Mouse (Mus musculus) neural tube, embryonic 15.5 days (tissue): ENCODE data around the gene Slc33a1. TPM values are rescaled to one million over a fixed set of nuclear protein-coding genes. Genes with fewer than 3 reads are reported as not detected.
A peak's percentile ranks its signal among the peaks of the same experiment; 100 is the strongest.

ENCODE experiments used
- ATAC-seq: fragments of 200-750 bp; cut with Nextera tagmentation; 2 replicates; pipeline ENCODE4 v1.8.0; 2017; ENCODE audit warnings: mild to moderate bottlenecking, moderate TSS enrichment, moderate library complexity; ENCODE audit not compliant: low FRiP score
- H3K27ac ChIP-seq: fragments of 300-500 bp; sonication (generic); replicated peaks from 2 replicates; pipeline ENCODE4 v1.5.1; 2015; ENCODE audit warnings: mild to moderate bottlenecking, inconsistent platforms
- H3K27me3 ChIP-seq: fragments of 300-500 bp; sonication (generic); replicated peaks from 2 replicates; pipeline ENCODE4 v1.6.1; 2015; ENCODE audit warnings: inconsistent platforms
- H3K36me3 ChIP-seq: fragments of 300-500 bp; sonication (generic); 2 replicates; pipeline ENCODE4 v1.6.1; 2015; ENCODE audit warnings: inconsistent platforms
- H3K4me1 ChIP-seq: fragments of 300-500 bp; sonication (generic); 2 replicates; pipeline ENCODE4 v1.6.1; 2015; ENCODE audit warnings: inconsistent platforms
- H3K4me2 ChIP-seq: fragments of 300-500 bp; sonication (generic); 2 replicates; pipeline ENCODE4 v1.6.1; 2015; ENCODE audit warnings: inconsistent platforms, mild to moderate bottlenecking, moderate library complexity
- H3K4me3 ChIP-seq: fragments of 300-500 bp; sonication (generic); replicated peaks from 2 replicates; pipeline ENCODE4 v1.5.1; 2015; ENCODE audit warnings: mild to moderate bottlenecking, inconsistent platforms
- H3K9ac ChIP-seq: fragments of 300-500 bp; sonication (generic); replicated peaks from 2 replicates; pipeline ENCODE4 v1.6.1; 2015; ENCODE audit warnings: mild to moderate bottlenecking, inconsistent platforms
- H3K9me3 ChIP-seq: fragments of 300-500 bp; sonication (generic); replicated peaks from 2 replicates; pipeline ENCODE4 v1.6.1; 2016; ENCODE audit warnings: inconsistent platforms
- WGBS: fragments of 180-500 bp; shearing (Covaris S2); methylation state at CpG from one replicate; pipeline ENCODE4 v1.1.7; 2015; ENCODE audit warnings: mixed read lengths; 5-methylcytosine and 5-hydroxymethylcytosine counted together
- polyA plus RNA-seq: library from polyadenylated mRNA; unstranded; fragments of >200 nt; fragmentation: Nextera tagmentation; extraction: Ambion mirVana; gene quantifications from 2 replicates; pipeline ENCODE4 v1.2.1, GENCODE M21; 2015

The Slc33a1 gene
- polyA plus RNA-seq, result 18.9 and 19.8 TPM in 2 replicates

DNA sequence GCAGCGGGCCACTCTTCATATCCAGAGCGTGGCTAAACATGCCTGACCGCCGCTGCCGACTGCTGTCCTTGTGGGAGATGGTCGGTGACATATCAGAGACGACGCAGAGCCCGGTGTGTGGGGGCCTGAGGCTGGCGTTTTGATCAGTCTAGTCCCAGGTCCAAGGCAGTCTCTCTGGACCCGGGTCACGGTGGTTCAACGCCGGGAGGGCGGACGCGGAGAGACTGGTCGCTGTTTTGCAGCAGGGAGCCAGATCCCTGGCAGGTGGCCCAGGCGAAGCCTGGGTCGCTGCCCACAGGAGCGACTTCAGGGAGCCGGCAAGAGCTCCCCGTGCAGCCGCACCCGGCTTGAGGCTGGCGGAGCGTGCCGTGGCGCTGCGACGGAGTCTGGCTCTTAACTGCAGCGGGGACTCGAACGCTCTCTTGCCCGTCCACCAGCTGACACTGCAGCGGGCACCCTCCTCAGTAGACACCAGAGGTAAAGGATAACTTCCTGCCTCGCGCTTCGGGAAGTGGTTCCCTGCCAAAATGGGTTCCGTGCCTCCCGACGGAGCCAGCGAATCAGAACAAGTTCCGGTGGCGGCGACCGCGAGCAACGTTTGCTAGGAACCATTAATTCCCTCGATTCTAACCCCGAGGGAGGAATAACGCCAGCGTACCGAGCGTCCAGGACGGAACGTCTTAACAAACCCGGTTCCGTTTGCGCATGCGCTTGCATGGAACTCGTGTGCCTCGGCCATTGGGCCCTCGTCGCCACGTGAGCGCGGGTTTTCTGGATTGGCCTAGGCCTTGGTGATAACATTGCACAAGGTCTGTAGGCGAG, at the start of gene Slc33a1:
TSS of gene Slc33a1 (minus strand) at position 669 of the 822 bp plus-strand sequence.
- Histone ChIP-seq H3K4me1 (peaks cover 27% of the 10 kb centered on the region), H3K9ac (peak within 1 kb of the TSS; percentile 95), H3K9me3 (no peaks in the 10 kb centered on the region), H3K27me3 (peaks cover 10% of the 10 kb centered on the region; the same call in 1 of the 2 replicates), H3K4me3 (peak within 1 kb of the TSS; percentile 83), H3K27ac (peak within 1 kb of the TSS; percentile 95), H3K4me2 (peak within 1 kb of the TSS; percentile 70), H3K36me3 (no peaks in the 10 kb centered on the region)
- WGBS, result under 1% methylated on average over 69 of the region's 69 CpGs
- ATAC-seq, result peak; percentile 99

GRCm38 (mm10) chr3:63988722-63989440, 24.3 kb upstream of the Slc33a1 start:
- no peak for ATAC-seq
- WGBS, result 91% methylated on average over 3 of the region's 3 CpGs
- no peak overlapping the region for H3K9ac ChIP-seq
- H3K9me3 ChIP-seq, result no peaks in the 10 kb centered on the region
- H3K4me1 ChIP-seq, result no peaks in the 10 kb centered on the region
- no peak overlapping the region for H3K4me2 ChIP-seq
- no peaks in the 10 kb centered on the region for H3K27me3 ChIP-seq
- no peak overlapping the region for H3K4me3 ChIP-seq
- no peak overlapping the region for H3K27ac ChIP-seq
- peaks cover 53% of the 10 kb centered on the region for H3K36me3 ChIP-seq

DNA sequence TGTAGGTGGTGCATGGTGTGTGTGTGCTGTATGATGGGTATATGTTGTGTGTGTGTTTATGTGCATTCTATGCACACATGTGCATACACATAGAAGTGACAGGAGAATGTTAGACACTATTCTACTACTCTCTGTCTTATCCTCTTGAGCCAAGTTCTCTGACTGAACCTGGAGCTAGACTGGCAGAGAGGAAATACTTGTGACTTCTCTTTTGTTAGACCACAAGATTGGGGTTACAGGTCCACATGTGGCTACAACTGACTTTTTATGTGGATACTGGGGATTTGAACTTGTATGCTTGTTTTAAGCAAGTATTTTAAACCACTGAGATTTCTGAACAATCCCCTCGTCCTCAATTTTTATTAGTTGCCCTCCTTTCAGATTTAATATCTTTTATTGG, 22.1 kb upstream of the Slc33a1 start:
- Histone ChIP-seq H3K27me3 (no peaks in the 10 kb centered on the region), H3K36me3 (peaks cover 43% of the 10 kb centered on the region), H3K4me1 (no peaks in the 10 kb centered on the region), H3K4me3 (no peak overlapping the region), H3K4me2 (no peak overlapping the region), H3K9ac (no peak overlapping the region), H3K9me3 (no peaks in the 10 kb centered on the region), H3K27ac (no peak overlapping the region)
- WGBS, result 91% methylated on average over 1 of the region's 1 CpGs
- no peak for ATAC-seq

GRCm38 (mm10) chr3:63977895-63978294, 13.3 kb upstream of the Slc33a1 start:
- Histone ChIP-seq H3K9ac (no peak overlapping the region), H3K27me3 (no peaks in the 10 kb centered on the region), H3K4me3 (no peak overlapping the region), H3K9me3 (no peaks in the 10 kb centered on the region), H3K4me1 (peaks cover 23% of the 10 kb centered on the region), H3K27ac (no peak overlapping the region), H3K36me3 (peaks cover 15% of the 10 kb centered on the region), H3K4me2 (peak overlapping the region; percentile 77)
- WGBS, result 45% methylated on average over 4 of the region's 4 CpGs
- ATAC-seq, result no peak

GRCm38 (mm10) chr3:63975955-63976908, 11.7 kb upstream of the Slc33a1 start, which contains the start of gene Gmps:
Gmps (plus strand) TSS chr3:63976106.
- WGBS, result under 1% methylated on average over 67 of the region's 67 CpGs
- Histone ChIP-seq H3K4me1 (peaks cover 23% of the 10 kb centered on the region), H3K9me3 (no peaks in the 10 kb centered on the region), H3K27ac (peak within 1 kb of the TSS; percentile 89), H3K27me3 (no peaks in the 10 kb centered on the region), H3K4me3 (peak within 1 kb of the TSS; percentile 95), H3K4me2 (peak within 1 kb of the TSS; percentile 77), H3K36me3 (peaks cover 10% of the 10 kb centered on the region), H3K9ac (peak within 1 kb of the TSS; percentile 93)
- ATAC-seq, result peak; percentile 99

- no peak for ATAC-seq
- no peak overlapping the region for H3K4me3 ChIP-seq
- no peak overlapping the region for H3K9ac ChIP-seq
- H3K9me3 ChIP-seq, result no peaks in the 10 kb centered on the region
- 78% methylated on average over 2 of the region's 2 CpGs for WGBS
- H3K27ac ChIP-seq, result no peak overlapping the region
- H3K27me3 ChIP-seq, result peaks cover 10% of the 10 kb centered on the region; the same call in 1 of the 2 replicates
- H3K4me2 ChIP-seq, result no peak overlapping the region
- no peaks in the 10 kb centered on the region for H3K36me3 ChIP-seq
- peaks cover 22% of the 10 kb centered on the region for H3K4me1 ChIP-seq
Measured at GRCm38 (mm10) chr3:63965929-63966328, 1.4 kb upstream of the Slc33a1 start.

DNA sequence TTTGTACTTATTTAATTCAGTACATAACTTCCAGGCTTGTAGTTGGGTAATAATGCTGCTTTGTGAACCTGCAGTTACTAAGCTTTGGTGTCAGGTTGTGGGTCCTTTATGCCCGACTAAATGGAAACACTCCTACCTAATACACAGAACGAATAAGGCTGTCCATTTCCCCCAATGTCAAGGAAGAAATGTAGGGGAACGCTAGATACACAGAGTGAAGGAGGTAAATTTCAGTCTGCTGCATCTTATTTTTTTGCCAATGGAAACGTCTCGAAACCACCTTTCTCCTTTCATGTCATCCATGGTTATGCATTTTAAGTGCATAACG, 318 bp upstream of the Slc33a1 start:
- Histone ChIP-seq H3K9ac (no peak overlapping the region), H3K27ac (peak overlapping the region; percentile 95), H3K27me3 (peaks cover 10% of the 10 kb centered on the region; the same call in 1 of the 2 replicates), H3K36me3 (no peaks in the 10 kb centered on the region), H3K4me1 (peaks cover 22% of the 10 kb centered on the region), H3K4me3 (peak overlapping the region; percentile 83), H3K9me3 (no peaks in the 10 kb centered on the region), H3K4me2 (peak overlapping the region; percentile 70)
- 79% methylated on average over 6 of the region's 6 CpGs for WGBS
- ATAC-seq, result no peak; the same call in 1 of the 2 replicates

- Histone ChIP-seq H3K36me3 (no peaks in the 10 kb centered on the region), H3K4me2 (peak overlapping the region; percentile 70), H3K27ac (peak overlapping the region; percentile 95), H3K4me3 (peak overlapping the region; percentile 83), H3K4me1 (peaks cover 28% of the 10 kb centered on the region), H3K27me3 (peaks cover 8% of the 10 kb centered on the region; the same call in 1 of the 2 replicates), H3K9ac (peak overlapping the region; percentile 95), H3K9me3 (no peaks in the 10 kb centered on the region)
- WGBS, result 6% methylated on average over 25 of the region's 25 CpGs
- ATAC-seq, result no peak
Measured at GRCm38 (mm10) chr3:63963421-63964099, 1.0 kb downstream of the Slc33a1 start.

GRCm38 (mm10) chr3:63949837-63950236, 14.7 kb downstream of the Slc33a1 start:
- Histone ChIP-seq H3K9me3 (no peaks in the 10 kb centered on the region), H3K36me3 (no peaks in the 10 kb centered on the region), H3K4me2 (no peak overlapping the region), H3K4me3 (no peak overlapping the region), H3K27ac (no peak overlapping the region), H3K9ac (no peak overlapping the region), H3K4me1 (no peaks in the 10 kb centered on the region), H3K27me3 (no peaks in the 10 kb centered on the region)
- no peak for ATAC-seq
- 90% methylated on average over 3 of the region's 3 CpGs for WGBS

GRCm38 (mm10) chr3:63941204-63941850, 23.2 kb downstream of the Slc33a1 start:
- H3K9ac ChIP-seq, result no peak overlapping the region
- H3K27me3 ChIP-seq, result no peaks in the 10 kb centered on the region
- WGBS, result 94% methylated on average over 2 of the region's 2 CpGs
- no peaks in the 10 kb centered on the region for H3K9me3 ChIP-seq
- H3K4me1 ChIP-seq, result no peaks in the 10 kb centered on the region
- peaks cover 11% of the 10 kb centered on the region for H3K36me3 ChIP-seq
- H3K4me3 ChIP-seq, result no peak overlapping the region
- no peak overlapping the region for H3K27ac ChIP-seq
- no peak overlapping the region for H3K4me2 ChIP-seq
- ATAC-seq, result no peak
